19 mouse cellular contexts compared by ENCODE assay signal in the genomic region with DNA sequence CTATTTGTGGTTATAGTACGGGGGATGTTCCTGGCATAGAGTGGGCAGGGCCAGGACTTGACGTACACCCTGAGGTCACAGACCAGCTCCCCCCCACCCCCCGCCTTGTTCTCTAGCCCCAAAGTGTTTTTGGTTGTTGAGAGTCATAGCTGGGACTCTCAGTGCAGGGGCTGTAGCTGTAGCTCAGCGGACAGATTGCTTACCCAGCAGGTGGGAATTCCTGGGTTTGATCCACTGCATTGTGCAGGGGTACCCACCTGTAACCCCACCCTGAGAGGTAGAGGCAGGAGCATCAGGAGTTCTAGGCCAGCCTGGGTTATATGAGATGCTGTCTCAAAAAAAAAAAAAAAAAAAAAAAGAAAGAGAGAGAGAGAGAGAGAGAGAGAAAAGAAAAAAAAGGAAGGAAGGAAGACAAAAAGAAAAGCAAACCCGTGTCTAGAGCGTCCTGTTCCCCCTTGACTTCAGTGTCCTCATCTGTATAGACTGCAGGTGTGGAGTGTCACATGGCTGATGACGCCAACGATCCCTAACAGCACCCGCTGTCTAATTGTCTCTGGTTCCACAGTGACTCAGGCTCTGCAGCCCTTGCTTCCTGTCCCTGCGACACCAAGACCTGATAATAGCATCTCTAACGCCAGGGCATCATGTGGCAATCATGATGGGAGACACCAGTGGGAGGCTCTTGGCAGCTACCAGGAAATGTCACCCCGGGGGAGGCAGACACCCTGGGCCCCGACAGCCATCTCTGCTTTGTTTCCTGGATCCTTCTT.
DNase-seq lines count a peak whose midpoint lies in the region; TF ChIP-seq lines count a peak whose summit lies in the region.
"Had no signal": no experiment of that assay in that cellular context is flagged by ENCODE, and none has a peak within 500 bp of the region (broad histone marks: within the 10 kb centered on the region; RNA-seq: fewer than 3 reads in every experiment).

No protein-coding gene starts in this region.

- H3K4me3 ChIP-seq in megakaryocyte, embryonic 14.5 days (replicated peaks): peak overlapping the region; percentile 44
- H3K4me3 ChIP-seq in kidney, adult 2 months (ENCODE audit: insufficient read depth, low read depth, low read length): no peak overlapping the region
- H3K4me3 ChIP-seq: liver, embryonic 12.5 days; lung, embryonic 15.5 days; midbrain, embryonic 12.5 days; neural tube, embryonic 15.5 days; stomach, embryonic 15.5 days had no signal

- H3K27ac ChIP-seq in kidney, adult 2 months (ENCODE audit: insufficient read depth, low read depth, low read length): no peak overlapping the region
- H3K27ac ChIP-seq: liver, embryonic 12.5 days; lung, embryonic 15.5 days; midbrain, embryonic 12.5 days; neural tube, embryonic 15.5 days; stomach, embryonic 15.5 days had no signal

- DNase-seq in adrenal gland, postnatal 14 days: peak; percentile 17
- no peak for DNase-seq in adrenal gland, postnatal 4 days (ENCODE audit: low spot score in 2 of 2)
- peak; percentile 74 for DNase-seq in R1 (ENCODE audit: low read depth, low spot score)
- DNase-seq in thymus, postnatal 25 days: peak; percentile 24
- DNase-seq in kidney, postnatal 25 days: no peak
- DNase-seq in heart, postnatal 14 days: no peak
- no peak for DNase-seq in kidney, adult 2 months
- DNase-seq: cerebellum, postnatal 25 days; gastrocnemius, postnatal 14 days; kidney, adult 11 months; layer of hippocampus, postnatal 36 days; left cerebral cortex, postnatal 4 days; retina, postnatal 1 day had no signal

- intact Hi-C loops in heart, postnatal 14 days (cut with DNase I): no loop called here

- H3K36me3 ChIP-seq in megakaryocyte, embryonic 14.5 days (replicated peaks; ENCODE audit: low read length): peaks cover 6% of the 10 kb centered on the region
- no peaks in the 10 kb centered on the region for H3K36me3 ChIP-seq in kidney, adult 2 months (ENCODE audit: control insufficient read depth, insufficient read depth, low read length)
- H3K36me3 ChIP-seq: liver, embryonic 12.5 days; lung, embryonic 15.5 days; midbrain, embryonic 12.5 days; neural tube, embryonic 15.5 days; stomach, embryonic 15.5 days had no signal

- peaks cover 63% of the 10 kb centered on the region for H3K4me1 ChIP-seq in megakaryocyte, embryonic 14.5 days
- no peaks in the 10 kb centered on the region for H3K4me1 ChIP-seq in kidney, adult 2 months (ENCODE audit: control insufficient read depth, insufficient read depth, low read length)
- H3K4me1 ChIP-seq: lung, embryonic 15.5 days; stomach, embryonic 15.5 days had no signal

- no peak for TF ChIP-seq CTCF in kidney, adult 2 months (conservative IDR thresholded peaks at IDR 0.05; ENCODE audit: insufficient read depth, insufficient read length, low read depth, low read length)

- TF ChIP-seq POLR2A in kidney, adult 2 months (IDR thresholded peaks at IDR 0.05; ENCODE audit: low read depth, low read length): no peak

- WGBS in kidney, adult 2 months: 38% methylated on average over 13 of the region's 13 CpGs

- peaks cover 25% of the 10 kb centered on the region for H3K9me3 ChIP-seq in megakaryocyte, embryonic 14.5 days
- H3K9me3 ChIP-seq: liver, embryonic 12.5 days; lung, embryonic 15.5 days; midbrain, embryonic 12.5 days; neural tube, embryonic 15.5 days; stomach, embryonic 15.5 days had no signal

- peaks cover 4% of the 10 kb centered on the region for H3K27me3 ChIP-seq in megakaryocyte, embryonic 14.5 days (replicated peaks)
- H3K27me3 ChIP-seq in kidney, adult 2 months (replicated peaks; ENCODE audit: control insufficient read depth, insufficient read depth, low read length): no peaks in the 10 kb centered on the region
- H3K27me3 ChIP-seq: lung, embryonic 15.5 days; midbrain, embryonic 12.5 days; neural tube, embryonic 15.5 days; stomach, embryonic 15.5 days had no signal

Comparison
In these comparisons a context has a peak if more than half of its experiments do, and no peak if none do; other contexts are left out.
1. DNase-seq: peak in adrenal gland, postnatal 14 days (single experiment), R1 (single experiment) and thymus, postnatal 25 days (single experiment); none in adrenal gland, postnatal 4 days (0 of 2), kidney, postnatal 25 days (0 of 2), heart, postnatal 14 days (0 of 2) and kidney, adult 2 months (single experiment).